Mouse (Mus musculus): ENCODE measurements around the gene Cntnap2. TPM values are rescaled to one million over a fixed set of nuclear protein-coding genes. Genes with fewer than 3 reads are reported as not detected.
A peak's percentile ranks its signal among the peaks of the same experiment; 100 is the strongest.

Gene Cntnap2
- polyA plus RNA-seq, 1 experiment from 2014 or later, result 1.1 TPM

- H3K9ac ChIP-seq (ENCODE audit: low read length), result no peak overlapping the region
- H3K36me3 ChIP-seq (ENCODE audit: control insufficient read depth, insufficient read depth, low read length), result no peaks in the 10 kb centered on the region
- H3K27ac ChIP-seq (ENCODE audit: low read length), result no peak overlapping the region
- H3K4me2 ChIP-seq (ENCODE audit: low read depth, low read length), result no peak overlapping the region
- H3K9me3 ChIP-seq (ENCODE audit: control insufficient read depth, low read length), result no peaks in the 10 kb centered on the region
- no peaks in the 10 kb centered on the region for H3K4me1 ChIP-seq (replicated peaks; ENCODE audit: control insufficient read depth, insufficient read depth, low read length)
- no peak for ATAC-seq (ENCODE audit: low read depth)
- no peak overlapping the region for H3K4me3 ChIP-seq (ENCODE audit: low read length)
- no peaks in the 10 kb centered on the region for H3K27me3 ChIP-seq (ENCODE audit: control insufficient read depth, insufficient read depth, low read depth, low read length)
- WGBS, result 41% methylated on average over 1 of the region's 1 CpGs
These were observed 1204.0 kb downstream of the Cntnap2 start for GRCm38 (mm10) chr6:46263171-46263570.

- WGBS, result 49% methylated on average over 5 of the region's 5 CpGs
- Histone ChIP-seq H3K4me2 (ENCODE audit: low read depth, low read length) (no peak overlapping the region), H3K36me3 (ENCODE audit: control insufficient read depth, insufficient read depth, low read length) (no peaks in the 10 kb centered on the region), H3K4me3 (ENCODE audit: low read length) (no peak overlapping the region), H3K9me3 (ENCODE audit: control insufficient read depth, low read length) (no peaks in the 10 kb centered on the region), H3K9ac (ENCODE audit: low read length) (no peak overlapping the region), H3K4me1 (replicated peaks; ENCODE audit: control insufficient read depth, insufficient read depth, low read length) (no peaks in the 10 kb centered on the region), H3K27ac (ENCODE audit: low read length) (no peak overlapping the region), H3K27me3 (ENCODE audit: control insufficient read depth, insufficient read depth, low read depth, low read length) (no peaks in the 10 kb centered on the region)
- no peak for ATAC-seq (ENCODE audit: low read depth)
These were observed 1287.8 kb downstream of the Cntnap2 start for GRCm38 (mm10) chr6:46346946-46347345.

DNA sequence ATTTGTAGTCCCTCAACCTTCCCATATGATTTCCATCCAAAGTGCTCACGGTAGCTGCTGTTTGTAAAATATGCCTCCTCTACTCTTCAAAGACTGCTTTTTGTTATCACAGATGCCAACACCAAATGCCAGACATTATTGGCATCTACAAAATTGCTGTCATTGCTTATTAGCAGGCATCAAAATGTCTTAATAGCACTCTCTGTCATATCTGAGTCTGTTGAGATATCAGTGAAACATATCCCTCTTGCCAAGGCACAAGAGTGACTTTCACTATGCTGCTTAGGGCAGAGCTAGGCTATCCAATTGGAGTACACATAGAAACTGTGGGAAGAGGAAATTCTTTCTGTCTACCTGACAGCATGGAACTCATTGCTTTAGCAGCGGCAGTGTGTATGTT is 1301.9 kb downstream of the Cntnap2 start:
- no peaks in the 10 kb centered on the region for H3K27me3 ChIP-seq (ENCODE audit: control insufficient read depth, insufficient read depth, low read depth, low read length)
- no peak overlapping the region for H3K4me2 ChIP-seq (ENCODE audit: low read depth, low read length)
- no peak for ATAC-seq (ENCODE audit: low read depth)
- H3K9ac ChIP-seq (ENCODE audit: low read length), result no peak overlapping the region
- WGBS, result 80% methylated on average over 2 of the region's 2 CpGs
- no peaks in the 10 kb centered on the region for H3K9me3 ChIP-seq (ENCODE audit: control insufficient read depth, low read length)
- no peak overlapping the region for H3K4me3 ChIP-seq (ENCODE audit: low read length)
- no peaks in the 10 kb centered on the region for H3K36me3 ChIP-seq (ENCODE audit: control insufficient read depth, insufficient read depth, low read length)
- no peaks in the 10 kb centered on the region for H3K4me1 ChIP-seq (replicated peaks; ENCODE audit: control insufficient read depth, insufficient read depth, low read length)
- H3K27ac ChIP-seq (ENCODE audit: low read length), result no peak overlapping the region

DNA sequence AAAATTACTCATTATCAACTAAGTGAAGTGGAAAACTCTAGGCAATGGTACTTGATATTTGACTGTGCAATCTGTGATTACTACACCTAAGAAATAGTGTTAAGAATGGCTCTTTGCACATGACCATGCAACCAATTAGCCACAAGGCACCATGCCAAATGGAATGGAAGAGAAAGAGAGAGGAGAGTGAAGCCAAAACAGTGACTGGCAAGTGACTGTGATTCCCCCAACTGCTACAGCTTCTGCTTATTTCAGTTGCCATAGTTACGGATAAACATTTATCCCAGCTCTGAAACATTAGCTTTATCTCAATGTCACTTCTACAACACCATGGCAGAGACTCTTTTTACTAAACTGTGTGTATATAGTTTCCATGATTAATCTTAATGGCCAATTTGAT is 1303.0 kb downstream of the Cntnap2 start:
- Histone ChIP-seq H3K36me3 (ENCODE audit: control insufficient read depth, insufficient read depth, low read length) (no peaks in the 10 kb centered on the region), H3K4me3 (ENCODE audit: low read length) (no peak overlapping the region), H3K9me3 (ENCODE audit: control insufficient read depth, low read length) (no peaks in the 10 kb centered on the region), H3K27ac (ENCODE audit: low read length) (no peak overlapping the region), H3K27me3 (ENCODE audit: control insufficient read depth, insufficient read depth, low read depth, low read length) (no peaks in the 10 kb centered on the region), H3K4me2 (ENCODE audit: low read depth, low read length) (no peak overlapping the region), H3K9ac (ENCODE audit: low read length) (no peak overlapping the region), H3K4me1 (replicated peaks; ENCODE audit: control insufficient read depth, insufficient read depth, low read length) (no peaks in the 10 kb centered on the region)
- WGBS, result 71% methylated on average over 1 of the region's 1 CpGs
- peak; percentile 59 for ATAC-seq (ENCODE audit: low read depth)

- no peaks in the 10 kb centered on the region for H3K36me3 ChIP-seq (ENCODE audit: control insufficient read depth, insufficient read depth, low read length)
- H3K4me2 ChIP-seq (ENCODE audit: low read depth, low read length), result no peak overlapping the region
- no peak overlapping the region for H3K9ac ChIP-seq (ENCODE audit: low read length)
- no peaks in the 10 kb centered on the region for H3K27me3 ChIP-seq (ENCODE audit: control insufficient read depth, insufficient read depth, low read depth, low read length)
- ATAC-seq (ENCODE audit: low read depth), result no peak
- WGBS, result 55% methylated on average over 2 of the region's 2 CpGs
- no peaks in the 10 kb centered on the region for H3K4me1 ChIP-seq (replicated peaks; ENCODE audit: control insufficient read depth, insufficient read depth, low read length)
- no peak overlapping the region for H3K27ac ChIP-seq (ENCODE audit: low read length)
- no peaks in the 10 kb centered on the region for H3K9me3 ChIP-seq (ENCODE audit: control insufficient read depth, low read length)
- no peak overlapping the region for H3K4me3 ChIP-seq (ENCODE audit: low read length)
These were observed 1339.8 kb downstream of the Cntnap2 start for GRCm38 (mm10) chr6:46398725-46399589.

DNA sequence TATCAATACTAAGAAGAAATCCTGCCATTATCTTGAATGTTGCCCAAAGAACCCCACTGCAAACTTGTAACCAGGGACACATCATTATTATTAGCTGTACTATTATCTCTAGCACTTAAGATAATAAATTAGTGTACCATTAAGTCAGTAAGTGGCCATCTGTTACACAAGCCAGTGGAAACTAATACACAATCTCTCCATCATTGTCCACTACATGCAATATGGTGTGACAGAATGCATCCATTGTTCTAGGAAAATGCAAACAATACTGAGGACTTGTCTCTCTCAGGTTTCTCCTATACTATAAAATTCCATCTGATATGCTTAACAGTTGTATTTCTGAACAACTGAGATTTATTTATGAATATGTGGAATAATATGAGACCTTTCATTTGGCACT is 1355.0 kb downstream of the Cntnap2 start:
- no peak overlapping the region for H3K27ac ChIP-seq (ENCODE audit: low read length)
- no peaks in the 10 kb centered on the region for H3K27me3 ChIP-seq (ENCODE audit: control insufficient read depth, insufficient read depth, low read depth, low read length)
- H3K4me1 ChIP-seq (replicated peaks; ENCODE audit: control insufficient read depth, insufficient read depth, low read length), result no peaks in the 10 kb centered on the region
- H3K4me2 ChIP-seq (ENCODE audit: low read depth, low read length), result no peak overlapping the region
- no peak overlapping the region for H3K4me3 ChIP-seq (ENCODE audit: low read length)
- H3K36me3 ChIP-seq (ENCODE audit: control insufficient read depth, insufficient read depth, low read length), result no peaks in the 10 kb centered on the region
- H3K9ac ChIP-seq (ENCODE audit: low read length), result no peak overlapping the region
- no peaks in the 10 kb centered on the region for H3K9me3 ChIP-seq (ENCODE audit: control insufficient read depth, low read length)
- no peak for ATAC-seq (ENCODE audit: low read depth)

DNA sequence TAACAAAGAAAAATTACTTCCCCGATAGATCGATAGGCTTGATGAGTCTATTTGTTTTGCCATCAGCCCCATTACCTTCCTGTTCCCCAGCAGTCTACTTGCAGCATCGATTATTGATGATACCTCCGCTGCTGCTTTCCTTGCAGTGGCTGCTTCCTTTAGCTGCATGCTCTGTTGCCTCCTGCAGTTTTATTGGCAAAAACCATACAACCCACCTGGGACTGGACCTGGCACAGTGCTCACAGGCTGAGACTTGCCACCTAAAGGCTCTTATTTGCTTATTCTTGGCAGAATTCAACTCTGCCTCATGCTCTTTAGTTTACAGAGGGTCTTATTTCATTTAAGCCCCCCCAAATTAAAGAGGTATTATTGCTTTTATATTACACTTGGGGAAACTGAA is 1355.4 kb downstream of the Cntnap2 start:
- ATAC-seq (ENCODE audit: low read depth), result no peak
- no peak overlapping the region for H3K4me2 ChIP-seq (ENCODE audit: low read depth, low read length)
- H3K4me3 ChIP-seq (ENCODE audit: low read length), result no peak overlapping the region
- no peaks in the 10 kb centered on the region for H3K27me3 ChIP-seq (ENCODE audit: control insufficient read depth, insufficient read depth, low read depth, low read length)
- H3K36me3 ChIP-seq (ENCODE audit: control insufficient read depth, insufficient read depth, low read length), result no peaks in the 10 kb centered on the region
- H3K27ac ChIP-seq (ENCODE audit: low read length), result no peak overlapping the region
- no peak overlapping the region for H3K9ac ChIP-seq (ENCODE audit: low read length)
- WGBS, result 80% methylated on average over 4 of the region's 4 CpGs
- H3K4me1 ChIP-seq (replicated peaks; ENCODE audit: control insufficient read depth, insufficient read depth, low read length), result no peaks in the 10 kb centered on the region
- no peaks in the 10 kb centered on the region for H3K9me3 ChIP-seq (ENCODE audit: control insufficient read depth, low read length)

- no peak for ATAC-seq (ENCODE audit: low read depth)
- Histone ChIP-seq H3K36me3 (ENCODE audit: control insufficient read depth, insufficient read depth, low read length) (no peaks in the 10 kb centered on the region), H3K9ac (ENCODE audit: low read length) (no peak overlapping the region), H3K4me1 (replicated peaks; ENCODE audit: control insufficient read depth, insufficient read depth, low read length) (no peaks in the 10 kb centered on the region), H3K9me3 (ENCODE audit: control insufficient read depth, low read length) (no peaks in the 10 kb centered on the region), H3K27me3 (ENCODE audit: control insufficient read depth, insufficient read depth, low read depth, low read length) (no peaks in the 10 kb centered on the region), H3K27ac (ENCODE audit: low read length) (no peak overlapping the region), H3K4me2 (ENCODE audit: low read depth, low read length) (no peak overlapping the region), H3K4me3 (ENCODE audit: low read length) (no peak overlapping the region)
These were observed 1360.7 kb downstream of the Cntnap2 start for GRCm38 (mm10) chr6:46419827-46420226.

DNA sequence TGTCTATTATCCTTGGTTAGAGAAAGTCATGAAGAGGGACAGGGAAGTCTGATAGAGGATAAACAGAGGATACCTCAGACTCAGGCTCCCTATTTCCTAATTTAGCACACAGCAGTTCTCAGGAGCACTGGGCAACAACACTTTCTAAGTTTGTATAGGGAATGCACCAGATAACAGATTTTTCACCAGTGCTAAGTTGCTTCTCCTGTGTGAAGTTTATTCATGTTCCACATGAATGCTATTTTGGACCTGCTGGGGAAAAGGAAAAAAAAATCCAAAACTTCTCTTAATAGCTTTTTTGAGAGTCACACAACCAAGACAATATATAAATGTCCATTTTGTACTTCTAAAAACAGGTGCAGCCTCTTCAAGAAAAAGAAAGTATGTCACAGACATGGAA is 1361.2 kb downstream of the Cntnap2 start:
- no peak overlapping the region for H3K9ac ChIP-seq (ENCODE audit: low read length)
- H3K9me3 ChIP-seq (ENCODE audit: control insufficient read depth, low read length), result no peaks in the 10 kb centered on the region
- H3K27me3 ChIP-seq (ENCODE audit: control insufficient read depth, insufficient read depth, low read depth, low read length), result no peaks in the 10 kb centered on the region
- no peak for ATAC-seq (ENCODE audit: low read depth)
- no peaks in the 10 kb centered on the region for H3K36me3 ChIP-seq (ENCODE audit: control insufficient read depth, insufficient read depth, low read length)
- no peak overlapping the region for H3K4me2 ChIP-seq (ENCODE audit: low read depth, low read length)
- H3K27ac ChIP-seq (ENCODE audit: low read length), result no peak overlapping the region
- no peak overlapping the region for H3K4me3 ChIP-seq (ENCODE audit: low read length)
- no peaks in the 10 kb centered on the region for H3K4me1 ChIP-seq (replicated peaks; ENCODE audit: control insufficient read depth, insufficient read depth, low read length)

DNA sequence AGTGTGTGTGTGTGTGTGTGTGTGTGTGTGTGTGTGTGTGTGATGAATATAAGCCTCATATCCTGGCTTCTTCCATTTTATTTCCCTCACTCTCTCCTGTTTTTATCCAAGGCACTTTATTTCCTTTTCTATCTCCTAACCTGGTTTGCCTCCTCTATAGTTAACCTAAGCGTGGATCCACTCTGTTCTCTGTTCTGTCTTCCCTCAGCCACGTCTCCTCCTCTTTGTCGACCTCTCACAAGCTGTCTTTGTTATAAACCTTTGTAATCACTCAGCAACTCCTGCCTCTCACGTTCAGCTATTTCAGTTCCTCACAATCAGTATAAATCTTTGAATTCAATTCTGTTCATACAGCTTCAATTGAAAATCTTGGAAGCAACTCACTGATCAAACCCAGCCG is 1369.1 kb downstream of the Cntnap2 start:
- Histone ChIP-seq H3K4me2 (ENCODE audit: low read depth, low read length) (no peak overlapping the region), H3K36me3 (ENCODE audit: control insufficient read depth, insufficient read depth, low read length) (no peaks in the 10 kb centered on the region), H3K4me1 (replicated peaks; ENCODE audit: control insufficient read depth, insufficient read depth, low read length) (no peaks in the 10 kb centered on the region), H3K9me3 (ENCODE audit: control insufficient read depth, low read length) (no peaks in the 10 kb centered on the region), H3K9ac (ENCODE audit: low read length) (no peak overlapping the region), H3K27me3 (ENCODE audit: control insufficient read depth, insufficient read depth, low read depth, low read length) (no peaks in the 10 kb centered on the region), H3K27ac (ENCODE audit: low read length) (no peak overlapping the region), H3K4me3 (ENCODE audit: low read length) (no peak overlapping the region)
- no peak for ATAC-seq (ENCODE audit: low read depth)
- WGBS, result 62% methylated on average over 5 of the region's 5 CpGs
